Mouse (Mus musculus) MEL (cell line): ENCODE results near the gene Polk. TPM values are rescaled to one million over a fixed set of nuclear protein-coding genes. Genes with fewer than 3 reads are reported as not detected.

Source experiments
- DNase-seq: peaks from one replicate; pipeline ENCODE4 v3.0.0; 2011; ENCODE audit warnings: low read depth, low spot score
- H3K27ac ChIP-seq: 2 replicates; pipeline ENCODE4 v1.5.1; 2012; ENCODE audit warnings: low read depth, mild to moderate bottlenecking, control low read depth, low read length, moderate library complexity; ENCODE audit not compliant: control insufficient read depth
- H3K27me3 ChIP-seq, 2 experiments: fragments of 150-350 bp in 1 of 2; sonication (generic) in 1 of 2; 2 replicates each; pipeline ENCODE4 v1.6.1; 2012; ENCODE audit warnings: low read length in 2 of 2, mild to moderate bottlenecking in 2 of 2, improper control_type of control experiment in 1 of 2, moderate library complexity in 1 of 2; ENCODE audit not compliant: insufficient read depth in 2 of 2, control insufficient read depth in 1 of 2
- H3K36me3 ChIP-seq, 2 experiments: 2 replicates each; pipeline ENCODE4 v1.6.1; 2012 to 2014; ENCODE audit warnings: low read length in 2 of 2, improper control_type of control experiment in 1 of 2, inconsistent platforms in 1 of 2, mild to moderate bottlenecking in 1 of 2; ENCODE audit not compliant: insufficient read depth in 2 of 2, control insufficient read depth in 1 of 2
- H3K4me1 ChIP-seq, 2 experiments: fragments of 150-350 bp in 1 of 2; sonication (generic) in 1 of 2; 2 replicates each; pipeline ENCODE4 v1.6.1; 2012; ENCODE audit warnings: low read length in 2 of 2, improper control_type of control experiment in 1 of 2, mild to moderate bottlenecking in 1 of 2; ENCODE audit not compliant: insufficient read depth in 2 of 2, control insufficient read depth in 1 of 2
- H3K4me3 ChIP-seq, 2 experiments: fragments of 150-350 bp in 1 of 2; sonication (generic) in 1 of 2; 2 replicates each; pipeline ENCODE4 v1.5.1; 2012; ENCODE audit warnings: low read depth in 2 of 2, low read length in 2 of 2, mild to moderate bottlenecking in 2 of 2, moderate library complexity in 2 of 2, control low read depth in 1 of 2, improper control_type of control experiment in 1 of 2; ENCODE audit not compliant: control insufficient read depth in 1 of 2, insufficient read depth in 1 of 2
- H3K79me2 ChIP-seq: 2 replicates; pipeline ENCODE4 v1.6.1; 2012; ENCODE audit warnings: mild to moderate bottlenecking, low read length, moderate library complexity; ENCODE audit not compliant: control insufficient read depth, poor library complexity, insufficient read depth
- H3K9ac ChIP-seq: 2 replicates; pipeline ENCODE4 v1.6.1; 2012; ENCODE audit warnings: low read depth, mild to moderate bottlenecking, control low read depth, low read length, moderate library complexity; ENCODE audit not compliant: control insufficient read depth, poor library complexity, severe bottlenecking
- H3K9me3 ChIP-seq: fragments of 150-350 bp; sonication (generic); replicated peaks from 2 replicates; pipeline ENCODE4 v1.6.1; 2012; ENCODE audit warnings: mild to moderate bottlenecking, low read length, improper control_type of control experiment, moderate library complexity; ENCODE audit not compliant: insufficient read depth
- CHD1 ChIP-seq: IDR thresholded peaks from 2 replicates; pipeline ENCODE4 v1.6.1; 2012; ENCODE audit warnings: low read depth, mild to moderate bottlenecking, inconsistent platforms, low read length, improper control_type of control experiment
- CHD2 ChIP-seq: IDR thresholded peaks from 2 replicates; pipeline ENCODE4 v1.6.1; 2011; ENCODE audit warnings: low read length, improper control_type of control experiment
- ELF1 ChIP-seq: IDR thresholded peaks from 2 replicates; pipeline ENCODE4 v1.6.1; 2014; ENCODE audit warnings: low read depth, mild to moderate bottlenecking, inconsistent platforms, low read length, improper control_type of control experiment, moderate library complexity
- GABPA ChIP-seq: IDR thresholded peaks from 2 replicates; pipeline ENCODE4 v1.6.1; 2012; ENCODE audit warnings: low read depth, mild to moderate bottlenecking, inconsistent platforms, low read length, improper control_type of control experiment, moderate library complexity
- HCFC1 ChIP-seq: IDR thresholded peaks from 2 replicates; pipeline ENCODE4 v1.6.1; 2012; ENCODE audit warnings: low read depth, mild to moderate bottlenecking, inconsistent platforms, low read length, improper control_type of control experiment, moderate library complexity
- KAT2A ChIP-seq: conservative IDR thresholded peaks from 2 replicates; pipeline ENCODE4 v1.6.1; 2012; ENCODE audit warnings: low read depth, low read length, improper control_type of control experiment, inconsistent platforms
- MAFK ChIP-seq: IDR thresholded peaks from 2 replicates; pipeline ENCODE4 v1.6.1; 2011; ENCODE audit warnings: low read depth, mild to moderate bottlenecking, low read length, improper control_type of control experiment, borderline replicate concordance
- MAX ChIP-seq: IDR thresholded peaks from 2 replicates; pipeline ENCODE4 v1.6.1; 2011; ENCODE audit warnings: low read length, improper control_type of control experiment
- MAZ ChIP-seq: IDR thresholded peaks from 2 replicates; pipeline ENCODE4 v1.6.1; 2012; ENCODE audit warnings: low read depth, mild to moderate bottlenecking, inconsistent platforms, low read length, improper control_type of control experiment
- MEF2A ChIP-seq: IDR thresholded peaks from 2 replicates; pipeline ENCODE4 v1.6.1; 2014; ENCODE audit warnings: low read depth, mild to moderate bottlenecking, inconsistent platforms, low read length, improper control_type of control experiment; ENCODE audit not compliant: poor library complexity, insufficient replicate concordance, severe bottlenecking; ENCODE audit errors: extremely low read depth
- MXI1 ChIP-seq: IDR thresholded peaks from 2 replicates; pipeline ENCODE4 v1.6.1; 2011; ENCODE audit warnings: mild to moderate bottlenecking, low read depth, low read length, improper control_type of control experiment
- MYB ChIP-seq: IDR thresholded peaks from 2 replicates; pipeline ENCODE4 v1.6.1; 2011; ENCODE audit warnings: mild to moderate bottlenecking, low read depth, low read length, improper control_type of control experiment
- MYC ChIP-seq: IDR thresholded peaks from 2 replicates; pipeline ENCODE4 v1.6.1; 2011; ENCODE audit warnings: low read depth, mild to moderate bottlenecking, low read length, improper control_type of control experiment, moderate library complexity
- NRF1 ChIP-seq: IDR thresholded peaks from 2 replicates; pipeline ENCODE4 v1.6.1; 2014; ENCODE audit warnings: low read depth, mild to moderate bottlenecking, inconsistent platforms, low read length, improper control_type of control experiment, moderate library complexity; ENCODE audit not compliant: poor library complexity, insufficient read depth, severe bottlenecking
- POLR2A ChIP-seq, 2 experiments: IDR thresholded peaks; 2 replicates each; pipeline ENCODE4 v1.6.1; 2011 to 2012; ENCODE audit warnings: low read length in 2 of 2, mild to moderate bottlenecking in 2 of 2, control low read depth in 1 of 2, improper control_type of control experiment in 1 of 2, low read depth in 1 of 2, moderate library complexity in 1 of 2; ENCODE audit not compliant: control insufficient read depth in 1 of 2, insufficient read depth in 1 of 2, poor library complexity in 1 of 2
- POLR2AphosphoS2 ChIP-seq: IDR thresholded peaks from 2 replicates; pipeline ENCODE4 v1.6.1; 2011; ENCODE audit warnings: low read length, improper control_type of control experiment
- POLR2AphosphoS5 ChIP-seq: IDR thresholded peaks from 2 replicates; pipeline ENCODE4 v1.6.1; 2012; ENCODE audit warnings: low read depth, borderline replicate concordance, mild to moderate bottlenecking, inconsistent platforms, low read length, moderate library complexity, mixed read lengths
- RCOR1 ChIP-seq: IDR thresholded peaks from 2 replicates; pipeline ENCODE4 v1.6.1; 2012; ENCODE audit warnings: low read depth, mild to moderate bottlenecking, inconsistent platforms, low read length, improper control_type of control experiment
- SMC3 ChIP-seq: IDR thresholded peaks from 2 replicates; pipeline ENCODE4 v1.6.1; 2011; ENCODE audit warnings: low read depth, low read length, improper control_type of control experiment
- ZC3H11A ChIP-seq: IDR thresholded peaks from 2 replicates; pipeline ENCODE4 v1.6.1; 2012; ENCODE audit warnings: low read depth, mild to moderate bottlenecking, inconsistent platforms, low read length, improper control_type of control experiment
- ZNF384 ChIP-seq: IDR thresholded peaks from 2 replicates; pipeline ENCODE4 v1.6.1; 2012; ENCODE audit warnings: low read depth, mild to moderate bottlenecking, inconsistent platforms, low read length, improper control_type of control experiment
- polyA plus RNA-seq, 2 experiments: library from polyadenylated mRNA; stranded (reverse) in 1 of 2; unstranded in 1 of 2; fragments of >175 nt in 1 of 2; fragments of >200 nt in 1 of 2; gene quantifications; 2 replicates each; pipeline versions ENCODE4 v1.2.1 to v1.2.4; 2012; ENCODE audit warnings: low replicate concordance in 2 of 2, low read depth in 1 of 2; ENCODE audit not compliant: insufficient read length in 2 of 2, insufficient read depth in 1 of 2, missing spikeins in 1 of 2
- total RNA-seq: library from RNA; depleted of rRNA; stranded (reverse); fragments of 300-350 nt; gene quantifications from 2 replicates; pipeline ENCODE4 v1.2.3, GENCODE M21; 2012

Polk gene
- total and polyA plus RNA-seq, 3 experiments: 2.9 to 3.6 TPM; not detected in 1

DNA sequence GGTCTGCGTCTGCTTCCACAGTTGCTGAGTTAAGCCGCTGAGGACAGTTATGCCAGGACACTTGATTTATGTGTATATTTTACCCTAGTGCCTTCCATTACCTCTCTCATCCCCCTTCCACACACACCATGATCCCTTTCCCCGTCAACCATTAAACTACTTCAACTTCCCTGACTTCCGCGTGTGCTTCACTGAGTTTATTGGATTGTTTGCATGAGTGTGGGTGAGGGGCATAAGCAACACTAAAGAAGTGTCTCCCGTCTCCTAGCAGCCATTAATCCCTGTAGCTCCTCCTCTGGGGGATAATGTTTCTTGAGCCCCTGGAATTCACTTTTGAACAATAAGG, 28.6 kb upstream of the Polk start:
- H3K79me2 ChIP-seq: no peaks in the 10 kb centered on the region
- H3K4me1 ChIP-seq: peaks cover 3 to 11% of the 10 kb centered on the region in 2 experiments; a peak in 3 of 4 replicates
- TF ChIP-seq MAZ (no peak), MYC (no peak), MEF2A (no peak), KAT2A (no peak), SMC3 (no peak), MAX (no peak), ZC3H11A (no peak), ELF1 (no peak), POLR2AphosphoS5 (no peak), NRF1 (no peak), MAFK (no peak), MXI1 (no peak), GABPA (no peak)
- TF ChIP-seq, all 39 proteins: peak for 0
- DNase-seq: no peak
- H3K9me3 ChIP-seq: no peaks in the 10 kb centered on the region
- no peaks in the 10 kb centered on the region for H3K27me3 ChIP-seq
- peaks cover 0 to 3% of the 10 kb centered on the region in 2 experiments; a peak in 2 of 4 replicates for H3K36me3 ChIP-seq
- H3K4me3 ChIP-seq: no peak overlapping the region
- no peak overlapping the region for H3K27ac ChIP-seq
- H3K9ac ChIP-seq: no peak overlapping the region

DNA sequence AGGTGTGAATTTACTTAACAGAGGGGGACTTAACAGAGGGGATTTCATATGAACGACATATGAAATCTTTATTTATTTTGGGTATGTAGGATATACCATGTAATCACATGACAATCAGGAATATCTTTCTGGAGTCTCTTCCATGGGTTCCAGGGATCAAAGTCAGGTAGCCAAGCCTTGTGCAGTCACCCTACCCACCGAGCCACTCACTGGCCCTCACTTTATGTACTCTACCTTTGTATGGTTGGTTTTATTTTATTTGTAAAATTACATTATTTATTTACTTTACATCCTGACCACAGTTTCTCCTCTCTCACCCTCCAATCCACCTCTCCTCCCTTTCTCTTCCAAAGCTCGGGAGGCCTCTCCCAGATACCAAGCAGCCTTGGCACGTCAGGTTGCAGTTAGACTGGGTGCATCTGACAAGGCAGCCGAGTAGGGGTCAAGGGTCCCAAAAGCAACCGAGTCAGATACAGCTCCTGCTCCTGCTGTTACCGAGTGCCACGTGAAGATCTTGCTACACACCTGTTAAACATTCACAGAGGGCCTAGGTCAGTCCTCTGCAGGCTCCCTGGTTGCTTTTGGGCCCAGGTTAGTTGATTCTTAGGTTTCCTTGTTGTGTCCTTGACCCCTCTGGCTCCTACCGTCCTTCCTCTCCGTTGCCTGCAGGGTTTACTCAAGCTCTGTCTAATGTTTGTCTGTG, 28.1 kb upstream of the Polk start:
- no peaks in the 10 kb centered on the region for H3K27me3 ChIP-seq
- no peak overlapping the region for H3K9ac ChIP-seq
- H3K4me1 ChIP-seq: peaks cover 3 to 11% of the 10 kb centered on the region in 2 experiments; a peak in 3 of 4 replicates
- no peak for DNase-seq
- H3K27ac ChIP-seq: no peak overlapping the region
- peaks cover 0 to 3% of the 10 kb centered on the region in 2 experiments; a peak in 3 of 4 replicates for H3K36me3 ChIP-seq
- TF ChIP-seq ZC3H11A: no peak
- TF ChIP-seq MAX: no peak
- TF ChIP-seq POLR2A (IDR thresholded peaks at IDR 0.05; ENCODE audit: control insufficient read depth in 1 of 2, insufficient read depth in 1 of 2, low read depth in 1 of 2, low read length in 2 of 2, poor library complexity in 1 of 2): no peak
- no peak for TF ChIP-seq KAT2A
- no peak for TF ChIP-seq POLR2AphosphoS2
- no peak for TF ChIP-seq MEF2A
- TF ChIP-seq ZNF384: no peak
- TF ChIP-seq CHD2: no peak
- TF ChIP-seq CHD1: no peak
- no peak for TF ChIP-seq SMC3
- TF ChIP-seq GABPA: no peak
- no peak for TF ChIP-seq RCOR1
- no peak for TF ChIP-seq MAZ
- TF ChIP-seq MAFK: no peak
- TF ChIP-seq HCFC1: no peak
- TF ChIP-seq MYB: no peak
- TF ChIP-seq, all 39 proteins: peak for 0
- no peak overlapping the region for H3K4me3 ChIP-seq
- H3K9me3 ChIP-seq: no peaks in the 10 kb centered on the region
- H3K79me2 ChIP-seq: no peaks in the 10 kb centered on the region
